Mouse (Mus musculus) olfactory bulb, adult 2 months (tissue): ENCODE results near the gene Cdk5rap3. TPM values are rescaled to one million over a fixed set of nuclear protein-coding genes. Genes with fewer than 3 reads are reported as not detected.

ENCODE experiments used
- H3K27ac ChIP-seq: fragments of 200-500 bp; 2 replicates; pipeline ENCODE4 v1.5.1; 2012; ENCODE audit warnings: low read depth, low read length; ENCODE audit not compliant: insufficient read depth
- H3K4me1 ChIP-seq: fragments of 200-500 bp; 2 replicates; pipeline ENCODE4 v1.6.1; 2012; ENCODE audit warnings: low read length; ENCODE audit not compliant: control insufficient read depth, insufficient read depth
- H3K4me3 ChIP-seq: fragments of 200-500 bp; 2 replicates; pipeline ENCODE4 v1.5.1; 2012; ENCODE audit warnings: mild to moderate bottlenecking, low read depth, low read length, moderate library complexity; ENCODE audit not compliant: insufficient read depth
- CTCF ChIP-seq: fragments of 200-500 bp; IDR thresholded peaks from 2 replicates; pipeline ENCODE4 v1.5.1; 2012; ENCODE audit warnings: low read depth, mild to moderate bottlenecking, low read length, moderate library complexity; ENCODE audit not compliant: insufficient read depth
- POLR2A ChIP-seq: fragments of 200-500 bp; IDR thresholded peaks from 2 replicates; pipeline ENCODE4 v1.6.1; 2012; ENCODE audit warnings: mild to moderate bottlenecking, low read depth, low read length, moderate library complexity; ENCODE audit not compliant: insufficient read depth
- WGBS: fragments of 180-500 bp; shearing (Covaris S2); methylation state at CpG from one replicate; pipeline ENCODE4 v1.1.7; 2018; 5-methylcytosine and 5-hydroxymethylcytosine counted together
- polyA plus RNA-seq: library from polyadenylated mRNA; stranded (reverse); fragments of >200 nt; gene quantifications from 2 replicates; pipeline ENCODE4 v1.2.4, GENCODE M21; 2012; ENCODE audit warnings: low replicate concordance; ENCODE audit not compliant: missing spikeins, insufficient read depth, insufficient read length

The Cdk5rap3 gene
- polyA plus RNA-seq, 1 experiment = not detected

DNA sequence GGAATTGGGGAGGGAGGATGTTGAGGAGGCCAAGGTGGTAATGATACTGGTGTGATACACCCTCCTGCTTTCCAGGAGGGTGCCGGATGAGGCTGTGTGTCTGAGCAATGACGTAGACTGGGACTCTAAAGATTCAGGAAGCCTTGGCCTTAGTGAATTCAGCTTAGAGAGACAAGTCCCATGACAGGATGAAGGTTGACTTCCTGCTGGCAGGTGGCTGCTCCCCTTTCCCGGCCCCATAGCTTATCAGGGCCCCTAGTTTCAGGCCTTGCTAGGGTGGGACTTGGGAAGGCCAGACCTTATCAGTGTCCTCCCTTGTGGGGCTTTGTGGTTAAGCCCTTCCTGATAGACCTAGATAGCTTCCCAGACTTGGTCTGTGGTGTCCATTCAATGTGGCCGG, 31.6 kb upstream of the Cdk5rap3 start:
- TF ChIP-seq CTCF = no peak
- TF ChIP-seq POLR2A = no peak
- H3K4me3 ChIP-seq = no peak overlapping the region
- peaks cover 12% of the 10 kb centered on the region for H3K4me1 ChIP-seq
- 92% methylated on average over 4 of the region's 4 CpGs for WGBS
- H3K27ac ChIP-seq = no peak overlapping the region

GRCm38 (mm10) chr11:96946498-96946897, 30.2 kb upstream of the Cdk5rap3 start:
- 47% methylated on average over 9 of the region's 9 CpGs for WGBS
- H3K4me1 ChIP-seq = peaks cover 8% of the 10 kb centered on the region
- TF ChIP-seq POLR2A (no peak), CTCF (no peak)
- no peak overlapping the region for H3K4me3 ChIP-seq
- H3K27ac ChIP-seq = no peak overlapping the region

- no peak overlapping the region for H3K27ac ChIP-seq
- no peak overlapping the region for H3K4me3 ChIP-seq
- TF ChIP-seq CTCF (no peak), POLR2A (no peak)
- WGBS = 79% methylated on average over 14 of the region's 14 CpGs
- H3K4me1 ChIP-seq = peaks cover 8% of the 10 kb centered on the region
These were observed 28.7 kb upstream of the Cdk5rap3 start for GRCm38 (mm10) chr11:96944844-96945580.

DNA sequence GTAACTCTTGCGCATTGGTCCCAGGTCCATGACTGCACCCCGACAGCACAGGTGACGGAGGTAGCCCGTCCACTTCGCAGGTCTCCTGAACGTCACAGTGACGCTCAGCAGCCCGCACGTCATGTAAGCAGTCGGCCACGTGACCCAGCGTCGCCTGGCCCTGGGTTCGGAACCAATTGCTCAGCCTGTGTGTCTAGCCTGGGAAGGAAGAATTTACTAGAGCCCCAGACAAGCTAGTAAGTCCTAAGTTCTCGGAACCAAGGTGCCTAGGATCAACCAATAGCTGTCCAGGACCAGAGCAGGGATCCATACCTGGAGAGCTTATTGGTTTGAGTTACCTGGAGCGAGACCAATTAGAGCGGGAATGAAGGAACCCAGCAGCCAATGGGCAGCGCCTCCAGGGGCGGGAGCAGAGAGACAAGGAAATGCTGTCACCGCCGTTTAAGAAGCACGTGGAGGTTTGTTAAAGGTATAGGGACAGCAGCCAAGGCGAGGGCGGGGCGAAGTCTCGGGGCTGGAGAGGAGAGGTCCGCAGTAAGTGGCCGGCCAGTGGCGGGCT, 27.5 kb upstream of the Cdk5rap3 start, which contains the start of gene Pnpo:
Gene Pnpo (minus strand): TSS at position 241 of the 559 bp plus-strand sequence.
- Histone ChIP-seq H3K4me1 (peaks cover 8% of the 10 kb centered on the region), H3K4me3 (peak within 1 kb of the TSS; percentile 72), H3K27ac (no peak within 1 kb of the TSS)
- TF ChIP-seq POLR2A (no peak), CTCF (no peak)
- WGBS = under 1% methylated on average over 29 of the region's 29 CpGs

DNA sequence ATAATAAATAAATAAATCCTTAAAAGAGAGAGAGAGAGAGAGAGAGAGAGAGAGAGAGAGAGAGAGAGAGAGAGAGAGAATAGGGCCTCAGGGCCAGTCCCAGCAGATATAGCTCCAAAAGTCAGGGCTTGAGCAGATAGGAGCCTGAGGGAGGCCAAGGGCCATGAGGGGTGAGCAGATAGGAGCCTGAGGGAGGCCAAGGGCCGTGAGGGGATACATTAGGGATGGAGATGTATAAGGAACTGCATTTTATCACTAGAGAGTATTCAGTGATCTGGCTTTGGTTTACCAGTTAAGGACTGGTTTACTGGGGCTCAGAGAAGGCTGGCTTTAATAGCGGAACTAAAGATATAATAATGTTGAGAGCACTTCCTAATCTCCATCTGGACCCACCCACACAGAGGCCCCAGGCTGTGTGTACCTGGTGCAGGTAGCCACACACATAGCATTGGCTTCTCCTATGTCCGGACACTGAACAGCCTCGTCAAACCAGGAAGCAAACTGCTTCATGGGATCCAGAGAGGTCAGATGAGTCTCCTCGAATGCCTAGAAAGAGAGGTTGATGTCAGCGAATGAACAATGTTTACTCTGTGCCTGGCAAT, 25.8 kb upstream of the Cdk5rap3 start:
- TF ChIP-seq CTCF (no peak), POLR2A (no peak)
- H3K4me3 ChIP-seq = no peak overlapping the region
- 79% methylated on average over 6 of the region's 6 CpGs for WGBS
- H3K27ac ChIP-seq = no peak overlapping the region
- peaks cover 8% of the 10 kb centered on the region for H3K4me1 ChIP-seq

DNA sequence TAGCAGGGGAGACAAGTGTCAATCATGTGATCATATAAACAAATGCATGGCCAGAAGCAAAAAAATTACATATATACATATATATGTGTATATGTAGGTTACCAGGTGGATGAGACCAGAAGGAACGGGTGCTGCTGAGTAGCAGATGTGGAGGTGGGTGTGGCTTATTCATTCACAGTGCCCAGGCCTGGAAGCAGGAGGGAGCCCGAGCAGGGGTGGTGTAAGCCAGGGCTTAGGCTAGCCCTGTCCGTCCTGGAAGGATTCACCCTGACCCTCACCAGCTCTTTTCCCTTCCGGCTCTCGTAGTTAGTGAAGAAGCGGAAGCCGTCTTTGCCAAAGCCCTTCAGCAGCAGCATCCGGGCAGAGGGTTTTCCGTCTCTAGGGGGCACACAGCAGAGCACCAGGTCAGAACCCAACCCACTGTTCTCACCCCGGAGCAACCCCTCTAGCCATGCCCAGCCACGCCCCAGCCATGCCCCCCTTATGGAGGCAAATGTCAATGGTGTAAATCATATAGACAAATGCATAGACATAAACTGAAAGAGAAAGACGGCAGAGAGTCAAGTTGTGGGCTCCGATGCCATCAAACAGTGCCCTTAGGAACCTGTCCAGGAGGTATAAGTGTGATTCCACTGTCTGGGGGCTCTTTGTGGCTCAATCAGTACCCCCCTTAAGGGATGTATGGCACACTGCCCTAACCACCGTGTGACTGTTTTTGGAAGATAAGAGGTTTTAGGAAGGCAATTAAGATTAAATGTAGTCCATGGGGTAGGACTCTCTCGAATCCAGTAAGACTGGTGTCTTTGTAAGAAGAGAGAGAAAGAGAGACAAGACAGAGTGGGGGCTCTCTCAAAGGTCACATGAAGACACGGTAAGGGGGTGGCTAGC, 24.5 kb upstream of the Cdk5rap3 start:
- Histone ChIP-seq H3K4me1 (peaks cover 8% of the 10 kb centered on the region), H3K4me3 (no peak overlapping the region), H3K27ac (no peak overlapping the region)
- 79% methylated on average over 16 of the region's 16 CpGs for WGBS
- TF ChIP-seq POLR2A = no peak
- no peak for TF ChIP-seq CTCF

DNA sequence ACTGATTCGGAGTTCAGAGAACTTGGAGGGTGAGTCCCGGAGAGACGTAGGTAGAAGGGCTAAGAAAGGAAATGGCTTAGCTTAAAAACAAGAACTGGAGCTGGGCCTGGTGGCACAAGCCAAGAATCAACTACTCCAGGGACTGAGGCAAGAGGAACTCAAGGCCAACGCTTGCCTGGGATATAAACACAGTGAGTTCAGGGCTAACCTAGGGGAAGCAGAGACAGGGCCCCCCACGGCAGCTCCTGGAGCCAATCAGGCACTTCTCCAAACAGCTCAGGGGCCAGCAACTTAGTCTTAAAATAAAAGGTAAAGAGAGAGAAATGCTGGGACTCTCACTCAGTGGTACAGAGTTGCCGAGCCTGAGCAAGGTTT, 22.1 kb upstream of the Cdk5rap3 start:
- no peak for TF ChIP-seq POLR2A
- TF ChIP-seq CTCF = no peak
- peaks cover 5% of the 10 kb centered on the region for H3K4me1 ChIP-seq
- H3K4me3 ChIP-seq = no peak overlapping the region
- 81% methylated on average over 6 of the region's 6 CpGs for WGBS
- no peak overlapping the region for H3K27ac ChIP-seq

- Histone ChIP-seq H3K4me3 (no peak overlapping the region), H3K27ac (no peak overlapping the region), H3K4me1 (peaks cover 4% of the 10 kb centered on the region; the same call in 1 of the 2 replicates)
- WGBS = 67% methylated on average over 10 of the region's 10 CpGs
- TF ChIP-seq POLR2A (no peak), CTCF (peak; percentile 35; the same call in 1 of the 2 replicates)
These were observed 21.5 kb upstream of the Cdk5rap3 start for GRCm38 (mm10) chr11:96937549-96938425.
